Mouse (Mus musculus) embryo, embryonic 9.5 days (tissue): ENCODE data around the gene Frmd8.
"Not testable (repeated sequence)": the region's sequence is repeated elsewhere in the genome, so short reads cannot be mapped to it uniquely, and the experiment has no call there.

Experiments
- DNase-seq: peaks from one replicate; pipeline ENCODE4 v3.0.0-alpha.2; 2017; ENCODE audit errors: extremely low spot score

Gene Frmd8

DNA sequence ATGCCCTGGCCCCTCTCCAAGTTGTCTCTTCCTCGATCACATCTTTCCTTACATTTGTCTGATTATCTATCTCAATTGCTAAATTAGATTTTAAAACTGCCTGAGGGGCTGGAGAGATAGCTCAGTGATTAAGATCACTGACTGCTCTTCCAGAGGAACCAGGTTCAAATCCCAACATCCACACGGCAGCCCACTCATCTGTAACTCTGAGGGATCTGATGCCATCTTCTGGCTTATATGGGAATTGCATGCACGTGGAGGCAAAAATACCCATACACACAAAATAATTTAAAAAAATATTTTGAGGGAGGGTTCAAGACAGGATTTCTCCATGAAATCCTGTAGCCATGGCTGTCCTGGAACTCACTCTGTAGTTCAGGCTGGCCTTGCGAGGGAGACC is 10.8 kb upstream of the Frmd8 start:
- DNase-seq, result no peak

- DNase-seq, result no peak
Observed at GRCm38 (mm10) chr19:5883935-5884334, 8.9 kb upstream of the Frmd8 start.

DNA sequence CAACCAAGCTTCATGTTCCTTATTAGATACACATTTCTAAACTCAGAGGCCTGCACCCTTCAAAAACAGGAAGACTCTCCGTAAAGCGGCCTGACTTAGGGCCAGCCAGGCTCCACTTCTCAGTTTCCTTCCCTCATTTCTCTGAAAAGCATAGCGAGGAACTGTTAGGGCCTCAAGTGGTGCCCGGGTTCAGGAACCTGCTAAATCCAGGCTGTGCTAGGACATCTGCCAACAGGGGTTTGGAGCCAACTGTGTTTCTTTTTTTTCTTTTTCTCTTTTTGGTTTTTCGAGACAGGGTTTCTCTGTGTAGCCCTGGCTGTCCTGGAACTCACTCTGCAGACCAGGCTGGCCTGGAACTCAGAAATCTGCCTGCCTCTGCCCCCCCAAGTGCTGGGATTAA is 7.0 kb upstream of the Frmd8 start:
- not testable (repeated sequence) for DNase-seq

DNA sequence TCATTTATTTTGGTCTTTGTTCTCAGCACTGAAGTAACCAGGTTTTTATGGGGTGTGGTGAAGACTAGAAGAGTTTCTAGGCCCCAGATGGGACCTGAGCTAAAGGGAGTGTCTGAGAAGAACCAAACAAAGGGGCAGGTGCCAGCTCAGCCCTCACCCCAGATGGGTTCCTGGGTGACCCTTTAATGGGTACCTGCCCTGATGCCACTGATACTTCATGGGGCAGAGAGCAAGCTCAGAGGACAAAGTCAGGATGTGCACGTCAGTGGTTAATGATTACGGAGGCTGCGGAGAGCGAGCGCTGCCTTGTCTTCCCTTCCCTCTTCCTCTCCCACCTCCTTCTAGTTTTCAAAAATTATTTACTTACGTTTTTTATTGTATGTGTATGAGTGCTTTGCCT is 6.1 kb upstream of the Frmd8 start:
- DNase-seq, result no peak

GRCm38 (mm10) chr19:5879735-5880134 is 4.7 kb upstream of the Frmd8 start:
- no peak for DNase-seq

DNA sequence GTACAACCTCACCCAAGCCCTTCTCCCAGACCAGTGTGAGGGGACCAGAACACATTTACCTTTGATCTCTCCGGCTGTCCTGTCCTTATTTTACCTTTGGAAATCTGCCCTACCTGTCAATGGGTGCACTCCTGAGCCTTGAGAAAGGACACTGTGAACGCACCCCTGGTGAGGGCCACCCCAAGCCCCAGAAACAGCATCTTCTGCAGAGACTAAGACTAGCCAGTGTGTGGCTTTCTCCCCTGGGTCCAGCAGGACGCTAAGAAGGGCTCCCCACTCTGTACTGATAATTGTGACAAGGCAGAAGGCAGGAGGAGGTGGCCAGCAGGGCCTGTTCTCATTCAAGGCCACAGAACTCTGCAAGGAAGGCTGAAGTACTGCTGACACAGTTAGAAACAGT is 3.8 kb upstream of the Frmd8 start:
- DNase-seq, result no peak

- DNase-seq, result no peak
Observed at GRCm38 (mm10) chr19:5878362-5878722, 3.3 kb upstream of the Frmd8 start.

DNA sequence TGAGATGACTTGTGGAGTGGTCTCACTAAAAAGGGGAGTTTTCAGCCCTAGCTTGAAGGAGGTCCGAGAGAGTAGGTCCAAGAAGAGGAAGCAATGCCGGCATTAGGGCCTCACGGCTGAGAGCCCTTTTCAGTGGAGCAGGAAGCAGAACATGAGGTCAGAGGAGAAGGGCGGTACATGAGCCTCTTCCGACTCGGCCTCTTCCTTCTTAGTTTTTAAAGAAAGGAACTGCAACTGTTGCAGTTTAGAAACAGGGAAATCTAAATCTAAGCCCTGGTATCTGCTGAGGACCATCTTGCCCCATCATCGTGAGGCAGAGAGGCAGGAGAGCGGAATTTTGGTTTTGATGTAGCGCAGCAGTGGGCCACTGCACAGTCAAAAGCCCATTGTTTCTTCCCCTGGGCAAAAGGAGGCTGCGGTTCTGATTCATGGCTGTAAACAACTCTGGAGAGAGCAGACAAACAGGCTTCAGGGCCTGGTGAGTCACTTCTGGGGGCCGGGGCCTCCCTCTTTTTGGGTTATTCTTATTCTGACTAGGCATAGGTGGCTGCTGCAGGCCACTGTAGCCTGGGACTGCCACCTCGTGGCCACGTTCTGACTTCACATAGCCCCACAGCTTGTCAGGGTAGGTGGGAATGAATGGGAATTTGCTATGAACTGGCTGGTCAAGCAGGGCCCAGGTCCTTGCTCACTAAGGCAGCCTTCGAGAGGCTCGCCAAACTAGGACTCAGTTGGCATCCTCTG is 2.7 kb upstream of the Frmd8 start, which contains the start of gene Slc25a45:
Slc25a45 (plus strand) TSS at position 191 of the 744 bp plus-strand sequence.
- peak; percentile 69 for DNase-seq

GRCm38 (mm10) chr19:5874391-5874968 is 594 bp downstream of the Frmd8 start:
- DNase-seq, result no peak

GRCm38 (mm10) chr19:5872931-5873556 is 2.0 kb downstream of the Frmd8 start:
- DNase-seq, result no peak

GRCm38 (mm10) chr19:5872528-5872927 is 2.5 kb downstream of the Frmd8 start:
- DNase-seq, result no peak

- no peak for DNase-seq
Observed at GRCm38 (mm10) chr19:5871683-5872082, 3.4 kb downstream of the Frmd8 start.

DNA sequence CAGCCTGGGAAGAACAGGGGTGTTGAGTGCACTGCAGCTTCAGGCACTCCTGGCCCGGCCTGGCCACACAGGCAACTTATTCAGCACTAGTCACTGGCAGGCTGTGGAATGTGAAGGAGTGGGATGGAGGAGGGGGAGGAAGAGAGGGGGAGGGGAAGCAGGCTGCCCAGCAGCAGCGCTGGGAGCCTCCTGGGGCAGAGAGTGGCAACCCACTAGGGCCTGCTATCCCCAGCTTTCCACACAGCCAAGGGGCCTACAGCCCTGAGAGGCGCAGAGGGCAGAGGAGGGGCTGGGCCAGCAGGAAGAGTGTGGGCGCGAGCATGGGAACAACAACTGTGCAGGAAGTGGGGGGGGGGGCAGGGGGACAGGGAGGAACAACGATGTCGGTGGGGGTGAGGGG is 3.8 kb downstream of the Frmd8 start:
- peak; percentile 77 for DNase-seq

GRCm38 (mm10) chr19:5868096-5868495 is 7.0 kb downstream of the Frmd8 start:
- DNase-seq, result no peak

DNA sequence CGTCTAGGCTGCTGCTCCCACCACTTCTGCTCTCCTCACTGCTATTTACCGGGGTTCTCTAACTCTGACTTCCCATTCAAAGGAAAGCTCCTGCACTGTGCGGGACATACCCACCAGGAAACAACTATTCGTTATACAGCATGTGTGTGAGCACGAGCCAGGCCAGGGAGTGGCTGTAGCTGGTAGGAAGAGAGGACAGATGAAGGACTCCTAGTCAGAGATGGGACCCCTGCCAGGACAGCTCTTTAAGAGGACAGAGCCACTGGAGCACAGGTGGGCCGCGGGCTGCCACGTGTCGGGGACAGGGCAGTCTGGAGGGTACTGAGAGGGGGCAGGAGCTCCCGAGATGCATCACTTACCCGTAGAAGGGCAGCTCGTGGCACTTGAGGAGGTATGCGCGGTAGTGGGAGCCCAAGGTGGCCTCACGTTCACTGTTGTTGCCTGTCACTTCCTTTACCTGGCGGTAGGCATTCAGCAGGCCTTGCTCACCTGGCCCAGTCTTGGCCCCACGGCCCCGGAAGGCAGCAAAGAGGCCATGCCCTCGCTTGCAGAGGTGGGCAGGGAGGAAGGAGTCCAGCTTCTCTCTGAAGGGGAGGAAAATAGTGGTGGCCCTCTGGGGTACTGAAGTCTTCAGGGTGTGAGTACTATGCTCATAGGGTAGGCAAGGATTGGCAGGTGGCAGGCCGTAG is 10.2 kb downstream of the Frmd8 start:
- DNase-seq, result no peak

GRCm38 (mm10) chr19:5863776-5864175 is 11.3 kb downstream of the Frmd8 start:
- DNase-seq, result no peak

GRCm38 (mm10) chr19:5862335-5863085 is 12.6 kb downstream of the Frmd8 start:
- no peak for DNase-seq

GRCm38 (mm10) chr19:5856604-5857003 is 18.5 kb downstream of the Frmd8 start:
- no peak for DNase-seq

- DNase-seq, result no peak
Observed at GRCm38 (mm10) chr19:5852035-5852722, 22.9 kb downstream of the Frmd8 start.

GRCm38 (mm10) chr19:5851481-5851971 is 23.5 kb downstream of the Frmd8 start:
- DNase-seq, result no peak

- no peak for DNase-seq
Observed at GRCm38 (mm10) chr19:5850860-5851259, 24.2 kb downstream of the Frmd8 start.
